Mouse (Mus musculus) gastrocnemius, postnatal 4 days (tissue): ENCODE data around the gene Nck2. TPM values are rescaled to one million over a fixed set of nuclear protein-coding genes. Genes with fewer than 3 reads are reported as not detected.

ENCODE experiments used
- DNase-seq, 2 experiments: peaks; one replicate each; pipeline ENCODE4 v3.0.0; 2021 to 2022; ENCODE audit warnings: low spot score in 2 of 2, mixed read lengths in 2 of 2
- total RNA-seq, 2 experiments: library from RNA; stranded (reverse); gene quantifications; 2 replicates each; pipeline ENCODE4 v1.2.3; 2021

Gene Nck2
- total RNA-seq, 2 experiments from 2014 or later: 40.6 to 46.5 TPM

- DNase-seq: no peak
Observed at GRCm38 (mm10) chr1:43429924-43430876, 14.2 kb upstream of the Nck2 start.

GRCm38 (mm10) chr1:43433853-43434252 is 10.5 kb upstream of the Nck2 start:
- DNase-seq: no peak

GRCm38 (mm10) chr1:43436554-43436953 is 7.8 kb upstream of the Nck2 start:
- DNase-seq: no peak

- no peak for DNase-seq
Observed at GRCm38 (mm10) chr1:43439261-43439660, 5.1 kb upstream of the Nck2 start.

GRCm38 (mm10) chr1:43442568-43442967 is 1.8 kb upstream of the Nck2 start:
- no peak for DNase-seq

- peak; percentile 59 to 78 for DNase-seq
Observed at GRCm38 (mm10) chr1:43445170-43446088, 1.1 kb downstream of the Nck2 start.

- peak; percentile 45 to 58 for DNase-seq
Observed at GRCm38 (mm10) chr1:43446089-43446533, 1.7 kb downstream of the Nck2 start.

GRCm38 (mm10) chr1:43446731-43447601 is 2.6 kb downstream of the Nck2 start:
- DNase-seq: peak in 1 of 2 experiments; percentile 55

GRCm38 (mm10) chr1:43447602-43448287 is 3.4 kb downstream of the Nck2 start:
- no peak for DNase-seq

- DNase-seq: no peak
Observed at GRCm38 (mm10) chr1:43450811-43451210, 6.4 kb downstream of the Nck2 start.

- DNase-seq: no peak
Observed at GRCm38 (mm10) chr1:43453683-43454082, 9.3 kb downstream of the Nck2 start.

GRCm38 (mm10) chr1:43454741-43455140 is 10.4 kb downstream of the Nck2 start:
- DNase-seq: no peak

GRCm38 (mm10) chr1:43455196-43455595 is 10.8 kb downstream of the Nck2 start:
- DNase-seq: no peak

GRCm38 (mm10) chr1:43457012-43457766 is 12.8 kb downstream of the Nck2 start:
- no peak for DNase-seq

- no peak for DNase-seq
Observed at GRCm38 (mm10) chr1:43460468-43460867, 16.1 kb downstream of the Nck2 start.

GRCm38 (mm10) chr1:43462666-43463065 is 18.3 kb downstream of the Nck2 start:
- peak in 1 of 2 experiments; percentile 25 for DNase-seq

GRCm38 (mm10) chr1:43463941-43464682 is 19.7 kb downstream of the Nck2 start:
- no peak for DNase-seq

- DNase-seq: no peak
Observed at GRCm38 (mm10) chr1:43464976-43465375, 20.6 kb downstream of the Nck2 start.
